Mouse (Mus musculus) gastrocnemius, postnatal 4 days (tissue): ENCODE measurements around the gene Adarb1. TPM values are rescaled to one million over a fixed set of nuclear protein-coding genes. Genes with fewer than 3 reads are reported as not detected.
"Not testable (repeated sequence)": the region's sequence is repeated elsewhere in the genome, so short reads cannot be mapped to it uniquely, and the experiment has no call there.

Experiments used
- DNase-seq, 2 experiments: peaks; one replicate each; pipeline ENCODE4 v3.0.0; 2021 to 2022; ENCODE audit warnings: low spot score in 2 of 2, mixed read lengths in 2 of 2
- total RNA-seq, 2 experiments: library from RNA; stranded (reverse); gene quantifications; 2 replicates each; pipeline ENCODE4 v1.2.3; 2021

The Adarb1 gene
- total RNA-seq, 2 experiments from 2014 or later: 9.7 to 11.4 TPM

- no peak for DNase-seq
Measured at GRCm38 (mm10) chr10:77321611-77322010, 96.5 kb downstream of the Adarb1 start.

GRCm38 (mm10) chr10:77321001-77321400 is 97.1 kb downstream of the Adarb1 start:
- DNase-seq: no peak

- no peak for DNase-seq
Measured at GRCm38 (mm10) chr10:77315682-77316081, 102.4 kb downstream of the Adarb1 start.

DNA sequence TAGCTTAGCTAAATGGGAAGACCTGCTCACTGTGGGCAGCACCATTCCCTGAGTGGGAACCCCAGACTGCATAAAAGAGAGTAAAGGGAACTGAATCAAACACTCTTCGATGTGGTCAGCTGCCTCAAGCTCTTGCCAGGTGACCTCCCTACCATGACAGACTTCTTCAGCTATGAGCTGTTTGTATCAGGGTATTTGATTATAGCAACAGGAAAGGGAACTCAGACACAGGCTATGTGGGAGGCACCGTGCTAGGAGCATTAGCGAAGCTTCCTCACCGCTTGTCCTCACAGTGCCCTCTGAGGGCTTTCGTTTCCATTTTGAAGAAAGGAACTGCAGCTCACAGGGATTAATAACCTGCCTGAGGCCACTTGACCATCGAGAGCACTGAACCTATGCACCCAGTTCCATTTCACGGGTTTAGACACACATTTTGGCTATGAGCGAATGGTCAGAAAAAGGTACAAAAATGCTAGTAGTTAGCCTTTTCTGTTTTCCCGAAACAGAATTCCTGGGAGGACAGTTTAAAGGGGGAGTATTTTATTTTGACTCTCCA is 103.3 kb downstream of the Adarb1 start:
- no peak for DNase-seq

DNA sequence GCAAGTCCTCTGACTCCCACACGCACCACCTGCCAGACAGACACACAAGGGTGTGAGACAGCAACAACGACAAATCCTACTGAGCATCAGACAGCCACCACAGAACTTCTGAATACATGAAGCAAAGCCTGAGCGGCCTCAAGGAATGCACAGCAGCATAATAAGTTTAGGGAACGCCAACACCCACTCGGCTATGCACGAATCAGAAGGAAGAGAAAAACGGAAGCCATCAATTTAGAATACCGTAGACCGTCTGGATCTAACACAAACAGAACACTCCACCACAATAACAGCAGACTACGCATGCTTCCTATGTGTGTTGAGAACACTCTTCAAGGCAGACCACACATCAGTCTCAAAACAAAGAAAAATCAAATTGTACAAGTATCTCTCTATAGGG is 109.1 kb downstream of the Adarb1 start:
- DNase-seq: no peak

DNA sequence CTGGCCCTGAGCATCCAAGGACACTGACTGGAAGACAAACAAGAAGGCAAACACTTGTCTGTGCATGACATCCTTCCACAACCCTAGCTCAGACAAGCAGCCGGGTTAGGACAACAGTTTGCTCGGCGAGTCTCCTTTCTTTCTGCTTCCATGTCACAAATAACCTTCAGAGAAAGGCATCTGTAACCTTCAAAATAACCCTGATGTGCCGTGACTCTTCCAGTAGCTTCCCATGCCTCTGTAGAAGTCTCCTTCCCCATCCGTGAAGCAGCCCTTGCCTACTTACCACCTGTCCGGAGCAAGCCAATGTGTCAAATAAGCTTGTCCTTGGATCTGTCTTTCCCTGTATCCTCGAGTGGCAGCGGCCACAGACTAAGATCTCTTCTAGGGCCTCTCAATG is 112.3 kb downstream of the Adarb1 start:
- DNase-seq: no peak

DNA sequence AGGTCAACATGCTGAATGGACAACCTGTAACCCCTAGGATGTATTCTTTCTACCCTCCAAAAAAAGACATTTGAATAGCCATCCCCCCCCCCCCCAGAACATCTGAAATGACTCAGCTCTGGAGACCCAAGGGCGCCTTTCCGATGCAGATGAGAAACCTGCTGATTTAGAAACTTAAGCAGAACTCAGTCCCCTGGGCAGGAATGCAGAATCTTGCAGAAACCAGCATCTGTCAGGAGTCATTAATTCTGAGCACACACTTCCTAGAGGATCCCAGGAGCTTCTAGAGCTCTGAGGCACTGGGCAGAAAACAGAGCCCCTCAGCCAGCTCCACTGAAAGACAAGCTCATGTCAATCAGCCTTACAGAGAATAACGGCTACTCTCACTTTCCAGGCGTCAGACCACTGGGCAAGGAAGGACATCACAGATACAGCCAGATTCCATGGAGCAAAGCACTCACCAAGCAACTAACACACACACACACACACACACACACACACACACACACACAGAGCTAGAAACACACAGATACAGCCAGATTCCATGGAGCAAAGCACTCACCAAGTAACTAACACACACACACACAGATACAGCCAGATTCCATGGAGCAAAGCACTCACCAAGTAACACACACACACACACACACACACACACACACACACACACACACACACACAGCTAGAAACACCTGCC is 113.1 kb downstream of the Adarb1 start:
- DNase-seq: no peak

GRCm38 (mm10) chr10:77304362-77304761 is 113.7 kb downstream of the Adarb1 start:
- DNase-seq: no peak

DNA sequence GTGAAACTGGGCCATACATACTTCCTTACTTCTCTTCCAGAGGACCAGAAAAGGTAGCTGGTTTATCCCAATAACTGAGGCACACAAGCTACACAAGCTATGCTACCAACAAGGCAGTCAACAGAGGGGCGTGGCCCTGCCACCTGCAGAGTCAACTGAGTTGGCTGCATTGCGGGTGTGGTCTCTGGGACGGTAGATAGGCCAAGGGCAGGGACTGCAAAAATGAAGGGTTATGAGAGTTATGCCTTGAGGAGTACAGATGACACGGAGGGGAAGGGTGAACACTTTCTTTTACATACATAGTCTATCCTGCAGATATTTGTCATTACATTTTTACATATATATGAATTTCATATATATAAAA is 117.2 kb downstream of the Adarb1 start:
- no peak for DNase-seq

GRCm38 (mm10) chr10:77300237-77300933 is 117.7 kb downstream of the Adarb1 start:
- no peak for DNase-seq

DNA sequence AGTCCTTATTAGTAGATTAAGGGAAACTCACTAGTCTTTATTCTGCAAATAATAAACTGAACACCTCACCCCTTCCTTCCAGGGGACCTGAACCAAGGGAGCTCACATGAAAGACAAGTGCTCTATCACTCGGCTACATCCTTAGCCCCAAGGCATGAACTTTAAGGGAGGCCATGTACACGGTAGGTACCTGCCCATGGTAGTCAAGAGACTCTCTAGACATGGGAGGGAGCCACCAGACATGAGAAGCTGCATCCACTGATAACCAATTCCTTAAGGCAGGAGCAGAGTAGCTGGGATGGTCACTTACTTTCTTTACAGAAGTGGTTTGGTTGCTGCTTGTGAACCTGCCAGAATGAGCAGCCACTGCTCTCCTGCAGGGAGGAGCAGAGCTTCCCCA is 118.9 kb downstream of the Adarb1 start:
- no peak for DNase-seq

DNA sequence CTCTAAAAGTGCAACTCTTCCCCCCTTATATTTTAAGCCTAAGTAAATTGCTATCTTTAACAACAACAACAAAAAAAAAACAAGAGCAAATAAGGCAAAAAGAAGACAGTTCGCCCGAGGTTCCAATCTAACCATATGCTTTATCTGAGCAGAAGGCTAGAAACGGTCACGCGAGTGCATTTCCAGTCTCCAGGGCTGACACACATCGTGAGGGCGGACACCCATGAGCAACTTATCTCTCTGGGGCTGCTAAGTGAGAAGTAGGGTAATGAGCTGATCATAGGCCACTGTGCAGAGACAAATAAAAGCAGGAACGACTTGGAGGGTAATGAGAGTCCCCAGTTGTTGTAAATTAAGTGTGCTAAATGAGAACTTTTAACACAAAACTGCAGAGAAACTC is 119.4 kb downstream of the Adarb1 start:
- DNase-seq: no peak

GRCm38 (mm10) chr10:77294691-77295090 is 123.4 kb downstream of the Adarb1 start:
- no peak for DNase-seq

DNA sequence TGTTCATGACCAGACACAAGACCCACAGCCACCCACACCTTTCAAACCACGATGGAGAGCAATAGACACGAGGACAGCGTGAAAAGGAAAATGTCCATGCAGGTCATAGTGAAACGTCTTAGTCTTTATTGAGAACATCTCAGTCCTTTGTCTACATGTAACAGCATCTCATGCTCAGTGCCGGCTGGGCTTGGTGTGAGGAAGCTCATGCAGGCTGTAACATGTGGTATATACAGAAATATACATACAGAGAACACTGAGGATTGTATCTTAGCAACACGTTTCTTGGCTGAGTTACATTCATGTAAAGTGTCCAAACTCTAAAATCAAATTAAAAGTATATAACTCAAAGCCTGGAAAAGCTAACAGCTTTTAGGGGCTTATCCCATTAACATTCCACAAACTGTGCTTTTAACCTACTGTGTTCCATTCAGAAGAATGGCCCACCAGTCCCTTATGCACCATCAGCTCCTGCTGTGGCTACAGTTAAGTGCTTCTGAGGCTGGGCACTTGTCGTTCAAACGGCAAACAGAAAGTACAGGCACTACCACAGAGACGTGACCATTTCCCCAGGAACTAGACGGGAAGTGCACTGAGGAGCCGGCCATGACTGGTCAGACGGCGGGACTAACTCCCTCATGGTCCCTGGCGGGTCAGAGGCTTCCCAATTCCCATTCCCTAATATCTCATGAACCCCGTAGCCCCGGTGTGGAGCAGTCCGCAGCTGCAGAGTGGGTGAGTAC is 127.3 kb downstream of the Adarb1 start:
- no peak for DNase-seq

- DNase-seq: no peak
Measured at GRCm38 (mm10) chr10:77289559-77289958, 128.5 kb downstream of the Adarb1 start.

DNA sequence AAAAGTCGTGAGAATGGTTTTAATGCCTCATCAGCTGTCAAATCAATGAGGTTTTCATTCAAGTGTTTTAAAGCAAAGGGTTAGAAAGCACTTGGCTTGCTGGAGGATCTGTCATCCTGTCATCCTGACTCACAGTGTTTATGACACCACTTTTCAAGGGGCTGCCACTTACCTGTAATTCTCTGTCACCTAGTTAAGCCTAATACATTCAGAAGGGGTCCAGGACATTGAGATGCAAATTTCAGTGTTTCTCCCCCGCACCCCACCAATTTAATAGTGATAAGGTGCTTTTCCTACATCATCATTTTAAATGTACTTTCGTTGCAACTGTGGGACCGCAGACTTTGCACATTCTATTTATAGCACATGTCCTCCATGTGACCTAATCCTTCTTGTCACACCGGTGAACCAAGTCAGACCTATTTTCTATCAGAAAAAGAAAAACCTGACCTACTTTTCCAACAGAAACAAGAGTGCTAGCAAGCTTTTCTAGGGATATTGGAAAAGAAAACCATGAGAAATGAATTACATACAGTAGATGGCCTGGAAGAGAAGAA is 129.4 kb downstream of the Adarb1 start:
- DNase-seq: no peak

GRCm38 (mm10) chr10:77287626-77288025 is 130.4 kb downstream of the Adarb1 start:
- no peak for DNase-seq

DNA sequence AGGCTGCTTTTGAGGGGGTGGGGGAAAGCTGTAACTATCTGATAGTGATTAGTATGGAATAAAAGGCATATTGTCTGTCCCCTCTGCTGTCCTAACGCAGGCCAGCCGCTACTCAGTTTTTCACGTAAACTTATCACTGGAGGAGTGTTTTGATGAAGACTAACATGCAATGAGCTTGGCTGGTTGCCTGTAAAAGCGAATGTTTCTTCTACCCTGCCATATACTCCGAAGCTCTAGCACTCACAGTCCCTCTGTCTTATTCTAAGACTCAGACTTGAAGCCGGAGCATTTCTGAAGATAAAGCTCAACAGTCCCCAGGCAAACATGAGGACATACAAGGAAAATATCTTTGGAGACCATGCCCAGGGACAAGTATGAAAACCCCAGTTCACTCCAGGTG is 133.2 kb downstream of the Adarb1 start:
- no peak for DNase-seq

GRCm38 (mm10) chr10:77282822-77283221 is 135.2 kb downstream of the Adarb1 start:
- DNase-seq: peak; percentile 55 to 74

DNA sequence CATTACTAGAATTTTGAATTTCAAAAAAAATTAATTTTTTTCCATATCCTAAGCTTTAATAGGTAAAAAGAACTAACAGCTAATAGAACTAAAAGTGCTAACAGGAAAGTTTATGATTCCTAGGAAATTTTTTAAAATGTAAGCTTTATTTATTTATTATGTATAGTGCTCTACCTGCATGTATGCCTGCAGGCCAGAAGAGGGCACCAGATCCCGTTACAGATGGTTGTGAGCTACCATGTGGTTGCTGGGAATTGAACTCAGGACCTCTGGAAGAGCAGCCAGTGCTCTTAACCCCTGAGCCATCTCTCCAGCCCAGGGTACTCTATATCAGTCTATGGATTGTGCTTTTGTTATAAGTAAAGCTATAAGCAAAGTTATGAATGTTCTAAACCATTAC is 136.0 kb downstream of the Adarb1 start:
- DNase-seq: not testable (repeated sequence)

DNA sequence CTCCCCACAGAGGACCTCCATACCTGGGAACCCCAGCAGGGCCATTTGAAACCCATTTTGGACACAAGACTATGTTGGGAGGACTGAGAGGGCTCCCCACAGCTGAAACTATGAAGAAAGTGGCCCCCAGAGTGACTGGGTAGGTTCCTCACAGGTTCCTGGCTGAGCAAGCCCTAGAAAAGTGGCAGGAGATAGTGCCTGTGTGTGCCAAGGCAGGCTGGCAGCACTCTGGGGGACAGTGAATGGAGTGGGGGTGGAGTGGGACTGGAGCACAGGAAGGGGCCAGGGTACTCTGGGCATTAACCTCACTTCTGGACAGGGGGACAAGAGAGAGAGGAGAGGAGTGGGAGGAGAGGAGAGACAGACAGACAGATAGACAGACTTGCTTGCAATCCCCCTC is 144.3 kb downstream of the Adarb1 start:
- no peak for DNase-seq
